Comparison of ENCODE assay signal across 51 mouse cellular contexts in genomic region chrX:135681858-135682257, GRCm38 (mm10). TPM values are rescaled to one million over a fixed set of nuclear protein-coding genes. Genes with fewer than 3 reads are reported as not detected.
"Had no signal": no experiment of that assay in that cellular context is flagged by ENCODE, and none has a peak within 500 bp of the region (broad histone marks: within the 10 kb centered on the region; RNA-seq: fewer than 3 reads in every experiment).

No protein-coding gene starts in this region.

- H3K27me3 ChIP-seq: heart, embryonic 15.5 days; hindbrain, embryonic 15.5 days; intestine, embryonic 15.5 days had no signal

- H3K4me2 ChIP-seq: heart, embryonic 11.5 days; heart, embryonic 13.5 days; heart, embryonic 15.5 days; hindbrain, embryonic 12.5 days; hindbrain, embryonic 13.5 days; hindbrain, embryonic 14.5 days; hindbrain, embryonic 15.5 days; intestine, embryonic 15.5 days; kidney, embryonic 15.5 days had no signal

- H3K9me3 ChIP-seq: heart, embryonic 10.5 days; heart, embryonic 13.5 days; heart, embryonic 15.5 days; hindbrain, embryonic 10.5 days; hindbrain, embryonic 12.5 days; hindbrain, embryonic 13.5 days; hindbrain, embryonic 15.5 days; intestine, embryonic 15.5 days; kidney, embryonic 15.5 days had no signal

- ATAC-seq: hindbrain, embryonic 16.5 days; hindbrain, postnatal 0 days; inflammation-experienced regulatory T-cells, adult 6 months; intestine, embryonic 15.5 days; intestine, embryonic 16.5 days; intestine, postnatal 0 days had no signal

- H3K27ac ChIP-seq: heart, adult 2 months; heart, embryonic 10.5 days; heart, embryonic 13.5 days; heart, embryonic 15.5 days; hindbrain, embryonic 10.5 days; hindbrain, embryonic 12.5 days; hindbrain, embryonic 13.5 days; hindbrain, embryonic 14.5 days; hindbrain, embryonic 15.5 days; hindbrain, postnatal 0 days; intestine, embryonic 15.5 days; kidney, embryonic 15.5 days; kidney, postnatal 0 days; layer of hippocampus, adult 2 months; left cerebral cortex, adult 2 months had no signal

- H3K9ac ChIP-seq: heart, embryonic 13.5 days; heart, embryonic 15.5 days; hindbrain, embryonic 12.5 days; hindbrain, embryonic 13.5 days; hindbrain, embryonic 14.5 days; hindbrain, embryonic 15.5 days; intestine, embryonic 15.5 days; kidney, embryonic 15.5 days had no signal

- DNase-seq: heart, adult 2 months; heart, postnatal 10 days; heart, postnatal 36 days; heart, postnatal 4 days; kidney, adult 11 months; kidney, adult 18-20 months; kidney, adult 2 months; kidney, adult 8-10 months; kidney, adult 9 months; kidney, postnatal 10 days; kidney, postnatal 14 days; kidney, postnatal 25 days; kidney, postnatal 36 days; kidney, postnatal 4 days; layer of hippocampus, adult 9-11 months; layer of hippocampus, postnatal 36 days had no signal

- H3K4me1 ChIP-seq: heart, embryonic 10.5 days; heart, embryonic 13.5 days; heart, embryonic 15.5 days; hindbrain, embryonic 10.5 days; hindbrain, embryonic 12.5 days; hindbrain, embryonic 13.5 days; hindbrain, embryonic 15.5 days; intestine, embryonic 15.5 days; kidney, embryonic 15.5 days had no signal

- H3K4me3 ChIP-seq: heart, adult 2 months; heart, embryonic 10.5 days; heart, embryonic 13.5 days; heart, embryonic 15.5 days; hindbrain, embryonic 10.5 days; hindbrain, embryonic 12.5 days; hindbrain, embryonic 13.5 days; hindbrain, embryonic 15.5 days; intestine, embryonic 15.5 days; kidney, embryonic 15.5 days; layer of hippocampus, adult 2 months; left cerebral cortex, adult 2 months had no signal

- H3K36me3 ChIP-seq: heart, embryonic 10.5 days; heart, embryonic 13.5 days; heart, embryonic 15.5 days; hindbrain, embryonic 10.5 days; hindbrain, embryonic 12.5 days; hindbrain, embryonic 13.5 days; hindbrain, embryonic 15.5 days; intestine, embryonic 15.5 days; kidney, embryonic 15.5 days had no signal

RNA-seq across cellular contexts. Expression of gene Tcp11x2, which starts 11.7 kb away (rescaled TPM):
- total RNA-seq: heart, adult 2 months; heart, postnatal 10 days; heart, postnatal 36 days; heart, postnatal 4 days; hematopoietic stem cell, adult 5-6 weeks; hindbrain, postnatal 0 days; layer of hippocampus, adult 18-20 months; layer of hippocampus, adult 2 months; layer of hippocampus, adult 8-10 months; layer of hippocampus, postnatal 10 days; layer of hippocampus, postnatal 14 days; layer of hippocampus, postnatal 25 days; layer of hippocampus, postnatal 36 days; left cerebral cortex, adult 18-20 months; left cerebral cortex, adult 2 months; left cerebral cortex, adult 8-10 months had no signal
- polyA plus RNA-seq: heart, adult 2 months; heart, embryonic 10.5 days; heart, embryonic 11.5 days; heart, embryonic 13.5 days; heart, embryonic 14.5 days; heart, embryonic 15.5 days; heart, postnatal 0 days; hindbrain, embryonic 10.5 days; hindbrain, embryonic 11.5 days; hindbrain, embryonic 12.5 days; hindbrain, embryonic 13.5 days; hindbrain, embryonic 14.5 days; hindbrain, embryonic 15.5 days; hindbrain, embryonic 16.5 days; hindbrain, postnatal 0 days; intestine, embryonic 14.5 days; intestine, embryonic 15.5 days; intestine, embryonic 16.5 days; intestine, postnatal 0 days; kidney, adult 2 months; kidney, embryonic 14.5 days; kidney, embryonic 15.5 days; kidney, embryonic 16.5 days; large intestine, adult 2 months had no signal

RNA-seq across cellular contexts. Expression of gene Tmsb15a, which starts 43.2 kb away (rescaled TPM):
- total RNA-seq: heart, adult 2 months; heart, postnatal 10 days; heart, postnatal 36 days; heart, postnatal 4 days; hematopoietic stem cell, adult 5-6 weeks; hindbrain, postnatal 0 days; layer of hippocampus, adult 18-20 months; layer of hippocampus, adult 2 months; layer of hippocampus, adult 8-10 months; layer of hippocampus, postnatal 10 days; layer of hippocampus, postnatal 14 days; layer of hippocampus, postnatal 25 days; layer of hippocampus, postnatal 36 days; left cerebral cortex, adult 18-20 months; left cerebral cortex, adult 2 months; left cerebral cortex, adult 8-10 months had no signal
- polyA plus RNA-seq: heart, adult 2 months; heart, embryonic 10.5 days; heart, embryonic 11.5 days; heart, embryonic 14.5 days; heart, postnatal 0 days; hindbrain, embryonic 10.5 days; hindbrain, embryonic 11.5 days; hindbrain, embryonic 12.5 days; hindbrain, embryonic 13.5 days; hindbrain, embryonic 14.5 days; hindbrain, embryonic 15.5 days; hindbrain, embryonic 16.5 days; hindbrain, postnatal 0 days; inflammation-experienced regulatory T-cells, adult 6 months; intestine, embryonic 16.5 days; intestine, postnatal 0 days; kidney, adult 2 months; kidney, embryonic 14.5 days; kidney, embryonic 15.5 days; kidney, embryonic 16.5 days; kidney, postnatal 0 days; large intestine, adult 2 months had no signal

RNA-seq across cellular contexts. Expression of gene Prame, which starts 54.4 kb away (rescaled TPM):
- total RNA-seq: heart, adult 2 months; heart, postnatal 10 days; heart, postnatal 36 days; heart, postnatal 4 days; hematopoietic stem cell, adult 5-6 weeks; hindbrain, postnatal 0 days; layer of hippocampus, adult 18-20 months; layer of hippocampus, adult 2 months; layer of hippocampus, adult 8-10 months; layer of hippocampus, postnatal 10 days; layer of hippocampus, postnatal 14 days; layer of hippocampus, postnatal 25 days; layer of hippocampus, postnatal 36 days; left cerebral cortex, adult 18-20 months; left cerebral cortex, adult 2 months; left cerebral cortex, adult 8-10 months had no signal
- polyA plus RNA-seq: heart, adult 2 months; heart, embryonic 10.5 days; heart, embryonic 11.5 days; heart, embryonic 13.5 days; heart, embryonic 14.5 days; heart, embryonic 15.5 days; heart, embryonic 16.5 days; heart, postnatal 0 days; hindbrain, embryonic 10.5 days; hindbrain, embryonic 12.5 days; hindbrain, embryonic 13.5 days; hindbrain, embryonic 14.5 days; hindbrain, embryonic 15.5 days; hindbrain, embryonic 16.5 days; hindbrain, postnatal 0 days; inflammation-experienced regulatory T-cells, adult 6 months; intestine, embryonic 14.5 days; intestine, embryonic 15.5 days; intestine, embryonic 16.5 days; intestine, postnatal 0 days; kidney, adult 2 months; kidney, embryonic 14.5 days; kidney, embryonic 15.5 days; kidney, embryonic 16.5 days; kidney, postnatal 0 days; large intestine, adult 2 months had no signal
